Mouse (Mus musculus) hindbrain, embryonic 10.5 days (tissue): ENCODE measurements around the gene Grhl3. TPM values are rescaled to one million over a fixed set of nuclear protein-coding genes. Genes with fewer than 3 reads are reported as not detected.
A peak's percentile ranks its signal among the peaks of the same experiment; 100 is the strongest.

Source experiments
- DNase-seq: peaks from one replicate; pipeline ENCODE4 v3.0.0-alpha.2; 2017; ENCODE audit warnings: low spot score
- H3K27ac ChIP-seq: fragments of 300-500 bp; sonication (generic); 2 replicates; pipeline ENCODE4 v1.5.1; 2016; ENCODE audit warnings: mild to moderate bottlenecking, moderate library complexity
- H3K27me3 ChIP-seq: fragments of 300-500 bp; sonication (generic); 2 replicates; pipeline ENCODE4 v1.6.1; 2016; ENCODE audit warnings: mild to moderate bottlenecking; ENCODE audit not compliant: poor library complexity, insufficient read depth, severe bottlenecking
- H3K36me3 ChIP-seq: fragments of 300-500 bp; sonication (generic); 2 replicates; pipeline ENCODE4 v1.6.1; 2016; ENCODE audit warnings: mild to moderate bottlenecking, moderate library complexity
- H3K4me1 ChIP-seq: fragments of 300-500 bp; sonication (generic); replicated peaks from 2 replicates; pipeline ENCODE4 v1.6.1; 2016; ENCODE audit warnings: mild to moderate bottlenecking
- H3K4me3 ChIP-seq: fragments of 300-500 bp; sonication (generic); 2 replicates; pipeline ENCODE4 v1.5.1; 2016; ENCODE audit warnings: mild to moderate bottlenecking, moderate library complexity
- H3K9me3 ChIP-seq: fragments of 300-500 bp; sonication (generic); 2 replicates; pipeline ENCODE4 v1.6.1; 2016; ENCODE audit warnings: mild to moderate bottlenecking, moderate library complexity
- WGBS: fragments of 180-500 bp; shearing (Covaris S2); methylation state at CpG from one replicate; pipeline ENCODE4 v1.1.7; 2016; 5-methylcytosine and 5-hydroxymethylcytosine counted together
- polyA plus RNA-seq: library from polyadenylated mRNA; unstranded; fragments of >200 nt; fragmentation: Nextera tagmentation; extraction: Ambion mirVana; gene quantifications from 2 replicates; pipeline ENCODE4 v1.2.1, GENCODE M21; 2016

Grhl3 gene
- polyA plus RNA-seq, 1 experiment from 2014 or later, result 5.3 TPM

DNA sequence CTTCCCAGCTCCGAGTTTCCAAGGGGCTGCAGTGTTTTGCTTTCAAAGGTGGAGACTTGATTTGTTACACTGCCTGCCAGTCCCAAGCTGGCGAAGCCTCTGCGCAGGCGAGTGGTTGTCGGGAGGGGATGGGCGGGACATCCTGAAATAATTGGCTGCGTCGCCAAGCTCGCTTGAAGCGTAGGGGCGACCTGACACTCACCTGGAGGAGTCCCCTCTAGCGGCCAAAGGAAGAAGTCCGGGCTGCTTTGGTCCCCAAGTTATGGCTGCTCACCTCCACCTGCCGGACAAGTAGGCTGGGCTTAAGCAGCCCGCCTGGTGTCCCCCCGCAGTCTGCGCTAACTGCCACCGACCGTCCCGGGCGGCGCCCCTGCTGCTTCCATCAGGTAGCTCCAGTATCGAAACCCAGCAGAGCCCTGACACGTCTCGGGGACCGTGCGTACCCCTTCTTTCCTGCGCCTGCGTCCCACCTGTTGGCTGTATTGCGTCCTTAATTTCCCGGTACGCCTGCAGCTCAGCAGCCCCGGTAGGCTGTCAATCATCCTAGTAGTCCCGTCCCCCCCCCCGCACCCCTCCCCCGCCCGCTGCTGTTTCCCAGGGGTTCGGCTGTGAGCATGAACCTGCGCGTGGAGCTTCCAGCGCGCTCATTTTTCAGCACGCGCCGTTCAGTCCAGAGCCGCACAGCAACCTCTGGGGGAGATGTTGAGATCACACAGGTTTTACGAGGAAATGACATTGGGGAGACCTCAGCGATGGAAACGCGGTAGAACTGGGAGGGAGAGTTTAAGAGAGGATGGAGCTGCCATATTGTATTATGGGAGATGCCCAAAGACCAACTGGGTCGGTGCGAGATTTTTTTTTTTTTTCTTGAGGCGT lies 78.7 kb downstream of the Grhl3 start, which contains the start of the genes Stpg1 and Nipal3:
TSS of gene Stpg1 (plus strand) at position 270 of the 876 bp plus-strand sequence.
TSS of gene Nipal3 (minus strand) at position 518 of the 876 bp plus-strand sequence.
- under 1% methylated on average over 53 of the region's 53 CpGs for WGBS
- H3K4me3 ChIP-seq, result peak within 1 kb of the TSS; percentile 85
- peak; percentile 91 for DNase-seq

DNA sequence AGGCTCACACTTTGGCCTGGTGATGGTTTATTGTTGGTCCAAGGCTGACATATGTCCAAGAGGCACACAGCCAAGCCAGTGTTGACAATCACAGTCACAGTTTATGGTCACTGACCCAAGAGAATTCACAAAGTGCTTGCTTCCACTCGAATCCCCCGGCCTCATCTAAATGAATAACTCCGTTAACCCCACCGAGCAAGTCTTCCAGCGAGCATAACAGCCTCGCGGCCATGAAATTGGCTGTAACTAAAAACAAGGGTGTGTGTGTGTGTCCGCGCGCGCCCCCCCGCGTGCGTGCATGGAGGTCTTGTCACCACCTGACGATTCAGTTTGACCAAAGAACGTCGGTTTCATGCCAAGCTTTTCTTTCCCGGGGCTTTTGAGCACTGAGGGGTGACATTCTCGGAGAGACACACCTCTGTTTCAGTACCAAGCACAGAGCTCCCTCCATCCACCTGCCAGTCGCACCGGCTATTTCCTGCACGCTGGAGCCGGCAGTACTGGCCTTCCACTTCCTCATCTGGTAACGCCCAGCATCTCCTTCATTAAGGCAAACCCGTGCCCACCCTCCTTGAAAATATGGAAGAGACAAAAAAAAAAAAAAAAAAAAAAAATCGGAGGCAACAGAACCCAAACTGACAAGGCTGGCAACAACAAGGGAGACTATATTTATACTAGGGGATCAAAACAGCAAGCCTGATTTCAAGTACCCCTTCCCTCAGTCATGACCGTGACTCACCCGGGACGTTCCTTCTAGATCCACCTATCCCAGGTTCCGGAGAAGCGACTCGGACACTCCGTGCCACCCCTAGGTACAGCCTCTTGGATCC lies 79.5 kb downstream of the Grhl3 start:
- Histone ChIP-seq H3K27me3 (no peaks in the 10 kb centered on the region), H3K4me3 (peak overlapping the region; percentile 85), H3K27ac (no peak overlapping the region), H3K36me3 (peaks cover 9% of the 10 kb centered on the region), H3K4me1 (peaks cover 27% of the 10 kb centered on the region), H3K9me3 (no peaks in the 10 kb centered on the region)
- 3% methylated on average over 33 of the region's 33 CpGs for WGBS
- peak; percentile 27 for DNase-seq

More for the DNA sequence above, 78.7 kb downstream of the Grhl3 start, which contains the start of the genes Stpg1 and Nipal3:
- Histone ChIP-seq H3K27me3 (no peaks in the 10 kb centered on the region), H3K4me1 (peaks cover 27% of the 10 kb centered on the region), H3K36me3 (0 out of 2 replicates have a peak, but pooled peaks cover under 1% of the 10 kb centered on the region), H3K9me3 (no peaks in the 10 kb centered on the region), H3K27ac (peak within 1 kb of the TSS; percentile 83)

DNA sequence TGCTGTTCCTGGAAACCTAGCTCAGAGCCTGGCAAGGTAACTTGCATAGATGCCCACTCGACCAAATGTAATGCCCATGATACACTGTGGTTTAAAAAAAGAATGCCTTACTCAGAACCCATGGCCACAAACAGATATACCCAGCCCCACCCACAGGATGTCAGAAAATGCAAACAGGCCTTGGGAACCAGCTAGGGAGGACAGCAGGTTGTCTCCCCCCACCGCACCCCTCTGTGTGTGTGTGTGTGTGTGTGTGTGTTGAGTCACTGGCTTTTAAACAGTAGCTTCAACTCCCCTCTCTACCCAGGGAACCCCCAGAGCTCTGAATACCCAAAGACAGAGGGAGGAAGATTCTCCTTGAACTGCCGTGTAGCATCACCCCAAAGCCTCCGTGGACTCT lies 80.2 kb downstream of the Grhl3 start:
- Histone ChIP-seq H3K4me1 (peaks cover 27% of the 10 kb centered on the region), H3K27ac (no peak overlapping the region), H3K27me3 (no peaks in the 10 kb centered on the region), H3K9me3 (no peaks in the 10 kb centered on the region), H3K36me3 (peaks cover 11% of the 10 kb centered on the region), H3K4me3 (peak overlapping the region; percentile 85)
- WGBS, result 49% methylated on average over 4 of the region's 4 CpGs
- DNase-seq, result no peak

Other genes with a start within 250 kb of the Grhl3 start
- 219 and 225 TPM in 2 replicates for gene Srrm1, start 220.3 kb downstream of the Grhl3 start, polyA plus RNA-seq
- 0.30 and 0.35 TPM in 2 replicates for gene Ncmap, start 175.4 kb downstream of the Grhl3 start, polyA plus RNA-seq
- gene Rcan3, start 139.8 kb downstream of the Grhl3 start, polyA plus RNA-seq, result 11.6 and 14.2 TPM in 2 replicates
- gene Stpg1, start 78.8 kb downstream of the Grhl3 start, polyA plus RNA-seq, result 0.66 and 1.2 TPM in 2 replicates
- gene Nipal3, start 78.6 kb downstream of the Grhl3 start, polyA plus RNA-seq, result 1.8 and 2.5 TPM in 2 replicates
- gene Ifnlr1, start 112.7 kb upstream of the Grhl3 start, polyA plus RNA-seq, result 0.35 and 0.58 TPM in 2 replicates
- not detected in 2 replicates for gene Il22ra1, start 154.5 kb upstream of the Grhl3 start, polyA plus RNA-seq
- not detected in 2 replicates for gene Myom3, start 186.1 kb upstream of the Grhl3 start, polyA plus RNA-seq